Mouse (Mus musculus) CH12.LX (cell line): ENCODE measurements around the gene Cnksr3. TPM values are rescaled to one million over a fixed set of nuclear protein-coding genes. Genes with fewer than 3 reads are reported as not detected.

ENCODE experiments used
- DNase-seq: peaks from one replicate; pipeline ENCODE4 v3.0.0-alpha.2; 2013; ENCODE audit errors: extremely low read depth
- H3K27ac ChIP-seq: 2 replicates; pipeline ENCODE4 v1.5.1; 2012; ENCODE audit warnings: low read depth, mild to moderate bottlenecking, control low read depth, moderate library complexity; ENCODE audit not compliant: insufficient read depth
- H3K27me3 ChIP-seq: replicated peaks from 2 replicates; pipeline ENCODE3; 2012; ENCODE audit warnings: inconsistent platforms
- H3K36me3 ChIP-seq, 2 experiments: replicated peaks in 1 of 2; 2 replicates each; pipeline versions ENCODE3 to v1.6.1; 2012; ENCODE audit warnings: inconsistent platforms in 1 of 2, low read length in 1 of 2, mild to moderate bottlenecking in 1 of 2, mixed read lengths in 1 of 2, moderate library complexity in 1 of 2; ENCODE audit not compliant: control insufficient read depth in 1 of 2, insufficient read depth in 1 of 2
- H3K4me1 ChIP-seq, 2 experiments: 2 replicates each; pipeline ENCODE4 v1.6.1; 2012; ENCODE audit warnings: inconsistent platforms in 1 of 2, moderate library complexity in 1 of 2; ENCODE audit not compliant: insufficient read depth in 2 of 2, control insufficient read depth in 1 of 2
- H3K4me2 ChIP-seq: 2 replicates; pipeline ENCODE4 v1.6.1; 2012; ENCODE audit warnings: low read depth, mild to moderate bottlenecking, control low read depth; ENCODE audit not compliant: poor library complexity, insufficient read depth, severe bottlenecking
- H3K4me3 ChIP-seq, 3 experiments: fragments of 150-350 bp in 1 of 3; sonication (generic) in 1 of 3; replicated peaks in 1 of 3; 2 replicates each; pipeline versions ENCODE3 to v1.5.1; 2011 to 2012; ENCODE audit warnings: low read depth in 2 of 3, low read length in 2 of 3, mild to moderate bottlenecking in 2 of 3, moderate library complexity in 2 of 3, control low read depth in 1 of 3, improper control_type of control experiment in 1 of 3, inconsistent platforms in 1 of 3, mixed read lengths in 1 of 3; ENCODE audit not compliant: poor library complexity in 1 of 3
- H3K79me2 ChIP-seq: replicated peaks from 2 replicates; pipeline ENCODE4 v1.6.1; 2012; ENCODE audit warnings: mild to moderate bottlenecking, moderate library complexity; ENCODE audit not compliant: control insufficient read depth, poor library complexity, insufficient read depth, severe bottlenecking; ENCODE audit errors: extremely low read depth
- H3K9ac ChIP-seq: 2 replicates; pipeline ENCODE4 v1.6.1; 2012; ENCODE audit warnings: low read depth, mild to moderate bottlenecking, control low read depth, moderate library complexity; ENCODE audit not compliant: insufficient read depth
- H3K9me3 ChIP-seq: replicated peaks from 2 replicates; pipeline ENCODE3; 2012; ENCODE audit warnings: low read length, inconsistent platforms, mixed read lengths
- BHLHE40 ChIP-seq: IDR thresholded peaks from 2 replicates; pipeline ENCODE4 v1.6.1; 2011; ENCODE audit warnings: mild to moderate bottlenecking, low read depth, low read length, improper control_type of control experiment
- CHD1 ChIP-seq: IDR thresholded peaks from 2 replicates; pipeline ENCODE4 v1.6.1; 2012; ENCODE audit warnings: low read depth, low read length, improper control_type of control experiment, inconsistent platforms
- CTCF ChIP-seq, 2 experiments: IDR thresholded peaks in 1 of 2; conservative IDR thresholded peaks in 1 of 2; 2 replicates each; pipeline ENCODE4 v1.5.1; 2011 to 2012; ENCODE audit warnings: low read depth in 2 of 2, low read length in 2 of 2, improper control_type of control experiment in 1 of 2, inconsistent platforms in 1 of 2, mild to moderate bottlenecking in 1 of 2, moderate library complexity in 1 of 2
- E2F4 ChIP-seq: IDR thresholded peaks from 2 replicates; pipeline ENCODE4 v1.6.1; 2011; ENCODE audit warnings: low read depth, low read length, improper control_type of control experiment; ENCODE audit not compliant: insufficient replicate concordance
- ELF1 ChIP-seq: IDR thresholded peaks from 2 replicates; pipeline ENCODE4 v1.6.1; 2014; ENCODE audit warnings: low read depth, mild to moderate bottlenecking, inconsistent platforms, low read length, improper control_type of control experiment
- JUN ChIP-seq: IDR thresholded peaks from 2 replicates; pipeline ENCODE4 v1.6.1; 2011; ENCODE audit warnings: low read depth, mild to moderate bottlenecking, low read length, improper control_type of control experiment, moderate library complexity; ENCODE audit not compliant: insufficient read depth
- JUND ChIP-seq: conservative IDR thresholded peaks from 2 replicates; pipeline ENCODE4 v1.6.1; 2011; ENCODE audit warnings: low read depth, low read length, improper control_type of control experiment
- KAT2A ChIP-seq: IDR thresholded peaks from 2 replicates; pipeline ENCODE4 v1.6.1; 2012; ENCODE audit warnings: low read length, improper control_type of control experiment, inconsistent platforms; ENCODE audit not compliant: insufficient replicate concordance
- MAFK ChIP-seq: IDR thresholded peaks from 2 replicates; pipeline ENCODE4 v1.6.1; 2011; ENCODE audit warnings: low read length, improper control_type of control experiment; ENCODE audit not compliant: insufficient replicate concordance
- MEF2A ChIP-seq: IDR thresholded peaks from 2 replicates; pipeline ENCODE4 v1.6.1; 2014; ENCODE audit warnings: low read depth, mild to moderate bottlenecking, inconsistent platforms, low read length, improper control_type of control experiment, borderline replicate concordance
- MXI1 ChIP-seq: IDR thresholded peaks from 2 replicates; pipeline ENCODE4 v1.6.1; 2011; ENCODE audit warnings: mild to moderate bottlenecking, low read depth, low read length, improper control_type of control experiment
- MYC ChIP-seq: IDR thresholded peaks from 2 replicates; pipeline ENCODE4 v1.6.1; 2011; ENCODE audit warnings: low read depth, mild to moderate bottlenecking, improper control_type of control experiment, low read length
- NELFE ChIP-seq: IDR thresholded peaks from 2 replicates; pipeline ENCODE4 v1.6.1; 2011; ENCODE audit warnings: low read depth, low read length, improper control_type of control experiment
- NRF1 ChIP-seq: IDR thresholded peaks from 2 replicates; pipeline ENCODE4 v1.6.1; 2014; ENCODE audit warnings: low read depth, mild to moderate bottlenecking, inconsistent platforms, low read length, improper control_type of control experiment, moderate library complexity
- POLR2AphosphoS2 ChIP-seq: IDR thresholded peaks from 2 replicates; pipeline ENCODE4 v1.6.1; 2011; ENCODE audit warnings: low read depth, low read length, improper control_type of control experiment
- RAD21 ChIP-seq: IDR thresholded peaks from 2 replicates; pipeline ENCODE4 v1.6.1; 2011; ENCODE audit warnings: low read depth, mild to moderate bottlenecking, low read length, improper control_type of control experiment, moderate library complexity
- RCOR1 ChIP-seq: conservative IDR thresholded peaks from 2 replicates; pipeline ENCODE4 v1.6.1; 2012; ENCODE audit warnings: low read depth, mild to moderate bottlenecking, inconsistent platforms, low read length, improper control_type of control experiment
- SMC3 ChIP-seq: IDR thresholded peaks from 2 replicates; pipeline ENCODE4 v1.6.1; 2011; ENCODE audit warnings: low read depth, low read length, improper control_type of control experiment
- USF2 ChIP-seq: conservative IDR thresholded peaks from 2 replicates; pipeline ENCODE4 v1.6.1; 2011; ENCODE audit warnings: low read depth, low read length, improper control_type of control experiment
- ZC3H11A ChIP-seq: IDR thresholded peaks from 2 replicates; pipeline ENCODE4 v1.6.1; 2012; ENCODE audit warnings: low read depth, mild to moderate bottlenecking, inconsistent platforms, low read length, improper control_type of control experiment
- ZMIZ1 ChIP-seq: IDR thresholded peaks from 2 replicates; pipeline ENCODE4 v1.6.1; 2012; ENCODE audit warnings: low read depth, mild to moderate bottlenecking, inconsistent platforms, low read length, improper control_type of control experiment
- ZNF384 ChIP-seq: IDR thresholded peaks from 2 replicates; pipeline ENCODE4 v1.6.1; 2012; ENCODE audit warnings: low read depth, low read length, improper control_type of control experiment, inconsistent platforms
- dilution Hi-C: fragments of 300-500 bp; cut with MboI; formaldehyde crosslinking; loops from 2 replicates; pipeline ENCODE4 v1.14.3; 2020; ENCODE audit warnings: low sequenced_read_pairs; ENCODE audit not compliant: extremely low pct_unique_long_range_greater_than_20kb, extremely low pct_ligation_motif_present
- in situ Hi-C: fragments of 300-500 bp; cut with MboI; formaldehyde crosslinking; loops from 3 replicates; pipeline ENCODE4 v1.14.3; 2019; ENCODE audit warnings: low sequenced_read_pairs, low pct_ligation_motif_present, low pct_unique_long_range_greater_than_20kb, mixed read lengths
- polyA plus RNA-seq: library from polyadenylated mRNA; unstranded; fragments of >175 nt; gene quantifications from 2 replicates; pipeline ENCODE4 v1.2.1, GENCODE M21; 2012; ENCODE audit warnings: low read depth; ENCODE audit not compliant: insufficient read length
- total RNA-seq, 2 experiments: library from RNA; depleted of rRNA; stranded (reverse); fragments of 300-350 nt in 1 of 2; fragments of >200 nt in 1 of 2; gene quantifications; 2 replicates each; pipeline ENCODE4 v1.2.3; 2012 to 2014

The Cnksr3 gene
- total and polyA plus RNA-seq, 3 experiments: 0.72 to 3.9 (median 2.9) TPM

GRCm38 (mm10) chr10:7202576-7202975 is 9.5 kb downstream of the Cnksr3 start:
- Histone ChIP-seq H3K9me3 (no peaks in the 10 kb centered on the region), H3K4me3 (no peak overlapping the region), H3K27ac (no peak overlapping the region), H3K79me2 (no peaks in the 10 kb centered on the region), H3K9ac (no peak overlapping the region), H3K36me3 (peaks cover 0 to 7% of the 10 kb centered on the region in 2 experiments), H3K4me2 (no peak overlapping the region), H3K27me3 (no peaks in the 10 kb centered on the region), H3K4me1 (peaks cover 13 to 38% of the 10 kb centered on the region in 2 experiments)
- TF ChIP-seq RCOR1 (no peak), CHD1 (no peak), E2F4 (no peak), USF2 (no peak), NRF1 (no peak), ELF1 (no peak), MAFK (no peak), KAT2A (no peak), MYC (no peak), ZNF384 (no peak), JUN (no peak), POLR2AphosphoS2 (no peak), SMC3 (no peak), BHLHE40 (no peak), CTCF (conservative IDR thresholded peaks at IDR 0.05 in 1 of 2, IDR thresholded peaks at IDR 0.05 in 1 of 2; ENCODE audit: low read depth in 2 of 2, low read length in 2 of 2) (no peak), MXI1 (no peak), RAD21 (no peak), MEF2A (no peak), NELFE (no peak), JUND (no peak)
- DNase-seq: no peak
- in situ Hi-C loops: no loop called here
- dilution Hi-C loops: no loop called here

GRCm38 (mm10) chr10:7200665-7201064 is 11.4 kb downstream of the Cnksr3 start:
- TF ChIP-seq ELF1: no peak
- no peak for TF ChIP-seq POLR2AphosphoS2
- TF ChIP-seq ZMIZ1: no peak
- TF ChIP-seq ZC3H11A: no peak
- in situ Hi-C loops: no loop called here
- Histone ChIP-seq H3K36me3 (no peaks in the 10 kb centered on the region), H3K27me3 (no peaks in the 10 kb centered on the region), H3K27ac (no peak overlapping the region), H3K4me2 (no peak overlapping the region), H3K9me3 (no peaks in the 10 kb centered on the region), H3K4me1 (peaks cover 16 to 40% of the 10 kb centered on the region in 2 experiments), H3K4me3 (no peak overlapping the region), H3K79me2 (no peaks in the 10 kb centered on the region), H3K9ac (no peak overlapping the region)
- no peak for DNase-seq
- dilution Hi-C loops: no loop called here
